Mouse (Mus musculus) heart, embryonic 11.5 days (tissue): ENCODE measurements around the gene Cactin. TPM values are rescaled to one million over a fixed set of nuclear protein-coding genes. Genes with fewer than 3 reads are reported as not detected.
A peak's percentile ranks its signal among the peaks of the same experiment; 100 is the strongest.

Source experiments
- ATAC-seq: fragments of 200-750 bp; cut with Nextera tagmentation; replicated peaks from 2 replicates; pipeline ENCODE4 v1.8.0; 2017; ENCODE audit warnings: moderate library complexity; ENCODE audit not compliant: insufficient number of reproducible peaks, low FRiP score, low TSS enrichment
- H3K27ac ChIP-seq: fragments of 300-500 bp; sonication (generic); 2 replicates; pipeline ENCODE4 v1.5.1; 2014; ENCODE audit warnings: mild to moderate bottlenecking, low read depth, low read length
- H3K27me3 ChIP-seq: fragments of 300-500 bp; sonication (generic); 2 replicates; pipeline ENCODE4 v1.6.1; 2014; ENCODE audit warnings: mild to moderate bottlenecking, low read length, mixed read lengths; ENCODE audit not compliant: control insufficient read depth, insufficient read depth
- H3K36me3 ChIP-seq: fragments of 300-500 bp; sonication (generic); 2 replicates; pipeline ENCODE4 v1.6.1; 2014; ENCODE audit warnings: mild to moderate bottlenecking, low read length, moderate library complexity, mixed read lengths; ENCODE audit not compliant: control insufficient read depth, insufficient read depth
- H3K4me1 ChIP-seq: fragments of 300-500 bp; sonication (generic); 2 replicates; pipeline ENCODE4 v1.6.1; 2014; ENCODE audit warnings: low read length; ENCODE audit not compliant: control insufficient read depth, insufficient read depth
- H3K4me2 ChIP-seq: fragments of 300-500 bp; sonication (generic); 2 replicates; pipeline ENCODE4 v1.6.1; 2014; ENCODE audit warnings: mild to moderate bottlenecking, moderate library complexity
- H3K4me3 ChIP-seq: fragments of 300-500 bp; sonication (generic); 2 replicates; pipeline ENCODE4 v1.5.1; 2014; ENCODE audit warnings: low read depth, low read length
- H3K9ac ChIP-seq: fragments of 300-500 bp; sonication (generic); 2 replicates; pipeline ENCODE4 v1.6.1; 2014; ENCODE audit warnings: mild to moderate bottlenecking, low read depth, low read length, moderate library complexity
- H3K9me3 ChIP-seq: fragments of 300-500 bp; sonication (generic); replicated peaks from 2 replicates; pipeline ENCODE4 v1.6.1; 2016; ENCODE audit warnings: low read length; ENCODE audit not compliant: control insufficient read depth
- WGBS: fragments of 180-500 bp; shearing (Covaris S2); extraction: QIAGEN DNeasy Blood & Tissue Kit; methylation state at CpG from one replicate; pipeline ENCODE4 v1.1.7; 2014; ENCODE audit not compliant: insufficient replicate concordance; 5-methylcytosine and 5-hydroxymethylcytosine counted together
- polyA plus RNA-seq: library from polyadenylated mRNA; unstranded; fragments of >200 nt; fragmentation: Nextera tagmentation; extraction: Ambion mirVana; gene quantifications from 2 replicates; pipeline ENCODE4 v1.2.1, GENCODE M21; 2014

Cactin gene
- polyA plus RNA-seq, 1 experiment from 2014 or later = 20.2 TPM

DNA sequence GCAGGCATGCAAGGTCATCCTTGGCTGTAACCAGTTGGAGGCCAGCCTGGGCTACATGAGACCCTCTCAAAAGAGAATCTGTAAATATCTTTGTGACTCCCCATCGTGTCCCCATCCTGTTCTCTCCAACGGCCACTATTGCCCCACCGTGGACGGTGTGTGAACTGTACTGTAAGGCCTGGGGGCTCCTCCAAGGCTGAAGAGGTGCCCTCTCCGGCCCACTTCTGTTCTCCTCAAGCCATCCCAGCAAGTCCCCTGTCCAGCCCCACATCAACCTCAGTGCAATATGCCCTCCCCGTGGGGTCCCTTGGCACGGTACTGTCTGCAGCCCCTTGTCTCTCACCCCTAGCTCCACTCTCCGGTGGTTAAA, 1.6 kb upstream of the Cactin start:
- WGBS = 43% methylated on average over 8 of the region's 8 CpGs
- Histone ChIP-seq H3K27ac (peak overlapping the region; percentile 85; the same call in 1 of the 2 replicates), H3K4me1 (peaks cover 37% of the 10 kb centered on the region), H3K4me3 (peak overlapping the region; percentile 96), H3K4me2 (peak overlapping the region; percentile 87), H3K9ac (peak overlapping the region; percentile 72; the same call in 1 of the 2 replicates), H3K9me3 (no peaks in the 10 kb centered on the region), H3K27me3 (no peaks in the 10 kb centered on the region), H3K36me3 (peaks cover 25% of the 10 kb centered on the region)
- ATAC-seq = no peak

DNA sequence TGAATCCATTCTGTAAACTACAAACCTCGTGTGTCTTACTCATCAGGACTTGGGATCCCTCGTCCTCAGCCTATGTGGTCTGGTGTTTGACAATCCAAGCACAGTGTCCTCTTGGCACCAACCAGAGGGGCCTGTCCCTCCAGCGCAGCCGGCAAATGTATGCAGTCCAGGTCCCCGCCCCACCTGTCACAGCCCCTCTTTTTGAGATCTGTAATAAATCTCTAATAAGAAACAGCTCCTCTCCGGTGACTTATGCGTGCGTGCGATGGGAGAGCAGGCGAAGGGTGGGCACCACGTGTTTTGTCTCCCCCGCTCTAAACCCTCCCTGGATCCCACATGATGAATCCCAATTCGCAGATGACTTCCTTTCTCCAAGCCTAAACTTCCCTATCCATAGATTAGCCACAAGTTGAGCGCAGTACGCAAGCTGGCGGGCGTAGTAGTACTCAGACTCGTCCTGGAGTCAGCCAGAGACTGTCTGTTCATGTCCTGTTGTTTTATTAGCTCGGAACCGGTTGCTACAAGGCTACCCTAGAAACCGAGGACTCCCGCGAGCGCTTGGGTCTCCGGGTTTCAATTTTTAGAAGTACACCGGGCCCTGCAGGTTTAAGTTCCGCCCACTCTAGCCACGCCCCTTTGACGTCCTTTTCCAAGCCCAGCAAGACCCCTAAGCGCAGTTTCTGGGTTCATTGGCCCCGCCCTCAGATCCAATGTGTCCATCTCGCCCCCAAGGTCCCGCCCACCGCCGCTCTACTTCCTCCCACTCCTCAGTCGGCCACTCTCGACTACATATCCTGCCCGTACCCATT, 958 bp upstream of the Cactin start:
- peak overlapping the region; percentile 72 for H3K9ac ChIP-seq
- ATAC-seq = no peak
- no peaks in the 10 kb centered on the region for H3K27me3 ChIP-seq
- H3K4me3 ChIP-seq = peak overlapping the region; percentile 96
- peaks cover 31% of the 10 kb centered on the region for H3K36me3 ChIP-seq
- peaks cover 37% of the 10 kb centered on the region for H3K4me1 ChIP-seq
- H3K4me2 ChIP-seq = peak overlapping the region; percentile 87
- H3K27ac ChIP-seq = peak overlapping the region; percentile 85
- WGBS = 2% methylated on average over 38 of the region's 38 CpGs
- no peaks in the 10 kb centered on the region for H3K9me3 ChIP-seq

DNA sequence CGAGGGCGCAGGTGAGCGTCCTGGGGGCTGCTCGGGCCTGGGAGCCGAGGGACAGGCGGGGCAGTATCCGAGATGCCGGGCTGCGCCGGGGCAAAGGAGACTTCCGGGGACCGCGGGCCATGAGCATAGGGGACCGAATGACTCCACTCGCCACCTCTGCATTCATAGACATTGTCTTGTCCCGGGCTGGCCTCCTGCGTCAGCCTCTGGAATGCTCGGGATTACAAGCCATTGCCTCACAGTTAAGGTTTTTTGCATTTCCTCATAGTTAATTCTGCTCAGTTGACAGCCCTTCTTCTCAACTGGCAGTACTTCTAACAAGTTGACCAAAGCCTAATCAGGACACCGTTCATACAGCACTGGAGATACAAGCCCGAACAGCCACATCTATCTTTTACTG, 533 bp downstream of the Cactin start:
- H3K27me3 ChIP-seq = no peaks in the 10 kb centered on the region
- H3K4me3 ChIP-seq = peak overlapping the region; percentile 96
- H3K36me3 ChIP-seq = peaks cover 41% of the 10 kb centered on the region
- H3K27ac ChIP-seq = peak overlapping the region; percentile 85
- peaks cover 35% of the 10 kb centered on the region for H3K4me1 ChIP-seq
- ATAC-seq = no peak
- 1% methylated on average over 20 of the region's 20 CpGs for WGBS
- H3K4me2 ChIP-seq = peak overlapping the region; percentile 87
- peak overlapping the region; percentile 88 for H3K9ac ChIP-seq
- no peaks in the 10 kb centered on the region for H3K9me3 ChIP-seq

DNA sequence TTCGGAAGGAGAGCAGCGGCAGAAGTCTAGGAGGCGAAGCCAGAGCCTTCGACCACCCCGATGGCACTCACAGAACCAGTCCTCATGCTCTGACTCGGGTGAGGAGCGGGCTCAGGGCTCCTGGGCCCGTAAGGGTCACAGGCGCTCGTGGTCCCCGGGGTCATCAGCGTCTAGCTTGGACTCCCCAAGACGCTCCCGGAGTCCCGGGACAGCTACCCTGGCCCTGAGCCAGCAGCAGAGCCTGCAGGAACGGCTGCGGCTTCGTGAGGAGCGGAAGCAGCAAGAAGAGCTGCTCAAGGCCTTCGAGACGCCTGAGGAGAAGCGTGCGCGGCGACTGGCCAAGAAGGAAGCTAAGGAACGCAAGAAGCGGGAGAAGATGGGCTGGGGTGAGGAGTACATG, 1.5 kb downstream of the Cactin start:
- Histone ChIP-seq H3K36me3 (peaks cover 46% of the 10 kb centered on the region), H3K4me1 (peaks cover 37% of the 10 kb centered on the region), H3K27ac (no peak overlapping the region), H3K4me3 (peak overlapping the region; percentile 96; the same call in 1 of the 2 replicates), H3K4me2 (peak overlapping the region; percentile 87; the same call in 1 of the 2 replicates), H3K9me3 (no peaks in the 10 kb centered on the region), H3K27me3 (no peaks in the 10 kb centered on the region), H3K9ac (peak overlapping the region; percentile 34; the same call in 1 of the 2 replicates)
- 91% methylated on average over 27 of the region's 27 CpGs for WGBS
- ATAC-seq = no peak

DNA sequence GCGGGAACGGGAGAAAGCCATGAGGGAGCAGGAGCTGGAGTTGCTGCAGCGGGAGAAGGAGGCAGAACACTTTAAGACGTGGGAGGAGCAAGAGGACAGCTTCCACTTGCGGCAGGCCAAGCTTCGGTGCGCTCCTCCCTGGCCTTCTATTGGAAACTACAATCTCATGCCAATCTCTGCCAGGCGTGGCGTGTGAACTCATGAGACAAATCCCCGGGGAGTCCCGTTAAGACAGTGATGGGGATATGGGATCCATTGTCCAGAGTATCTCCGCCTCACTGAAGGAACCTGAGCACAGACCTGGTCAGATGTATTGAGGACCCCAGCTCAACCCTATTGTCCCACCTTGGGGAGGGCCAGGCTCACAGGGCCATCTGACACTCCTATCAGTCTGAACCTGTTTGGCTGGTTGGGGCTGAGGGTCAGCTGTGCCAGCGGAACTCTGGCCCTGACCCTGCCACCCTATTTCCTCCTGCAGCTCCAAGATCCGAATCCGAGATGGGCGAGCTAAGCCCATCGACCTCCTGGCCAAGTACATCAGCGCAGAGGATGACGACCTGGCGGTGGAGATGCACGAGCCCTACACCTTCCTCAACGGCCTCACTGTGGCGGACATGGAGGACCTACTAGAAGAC, 2.4 kb downstream of the Cactin start:
- no peak for ATAC-seq
- Histone ChIP-seq H3K4me2 (no peak overlapping the region), H3K4me3 (no peak overlapping the region), H3K4me1 (peaks cover 41% of the 10 kb centered on the region), H3K9ac (no peak overlapping the region), H3K27ac (no peak overlapping the region), H3K27me3 (no peaks in the 10 kb centered on the region), H3K9me3 (no peaks in the 10 kb centered on the region), H3K36me3 (peaks cover 46% of the 10 kb centered on the region)
- 90% methylated on average over 23 of the region's 23 CpGs for WGBS

DNA sequence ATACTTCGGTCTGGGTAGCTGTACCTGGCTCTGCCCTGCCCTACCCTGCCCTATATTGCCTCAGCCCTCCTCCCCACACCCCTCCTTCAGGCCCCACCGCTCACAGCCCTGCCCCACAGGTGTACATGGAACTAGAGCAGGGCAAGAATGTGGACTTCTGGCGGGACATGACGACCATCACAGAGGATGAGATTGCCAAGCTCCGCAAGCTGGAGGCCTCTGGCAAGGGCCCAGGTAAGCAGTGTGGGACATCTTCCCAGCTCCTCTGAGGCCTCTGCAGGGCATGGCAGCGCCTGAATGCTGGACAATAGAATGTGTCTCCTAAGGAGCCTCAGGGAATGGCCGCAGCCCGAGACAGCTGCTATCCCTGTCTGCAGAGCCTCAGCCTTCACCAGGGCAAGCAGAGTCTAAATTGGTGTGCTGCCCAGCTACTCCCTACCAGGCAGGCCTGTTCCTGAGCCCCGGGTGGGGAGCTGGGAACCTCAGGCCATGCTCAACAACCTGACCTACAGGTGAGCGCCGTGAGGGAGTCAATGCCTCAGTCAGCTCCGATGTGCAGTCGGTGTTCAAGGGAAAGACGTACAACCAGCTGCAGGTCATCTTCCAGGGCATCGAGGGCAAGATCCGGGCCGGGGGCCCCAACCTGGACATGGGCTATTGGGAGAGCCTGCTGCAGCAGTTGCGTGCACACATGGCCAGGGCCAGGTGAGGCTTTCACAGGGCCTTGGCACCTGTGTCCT, 3.1 kb downstream of the Cactin start:
- H3K9me3 ChIP-seq = no peaks in the 10 kb centered on the region
- no peaks in the 10 kb centered on the region for H3K27me3 ChIP-seq
- ATAC-seq = no peak
- no peak overlapping the region for H3K9ac ChIP-seq
- peaks cover 46% of the 10 kb centered on the region for H3K36me3 ChIP-seq
- no peak overlapping the region for H3K4me3 ChIP-seq
- no peak overlapping the region for H3K27ac ChIP-seq
- WGBS = 94% methylated on average over 18 of the region's 18 CpGs
- no peak overlapping the region for H3K4me2 ChIP-seq
- peaks cover 43% of the 10 kb centered on the region for H3K4me1 ChIP-seq

DNA sequence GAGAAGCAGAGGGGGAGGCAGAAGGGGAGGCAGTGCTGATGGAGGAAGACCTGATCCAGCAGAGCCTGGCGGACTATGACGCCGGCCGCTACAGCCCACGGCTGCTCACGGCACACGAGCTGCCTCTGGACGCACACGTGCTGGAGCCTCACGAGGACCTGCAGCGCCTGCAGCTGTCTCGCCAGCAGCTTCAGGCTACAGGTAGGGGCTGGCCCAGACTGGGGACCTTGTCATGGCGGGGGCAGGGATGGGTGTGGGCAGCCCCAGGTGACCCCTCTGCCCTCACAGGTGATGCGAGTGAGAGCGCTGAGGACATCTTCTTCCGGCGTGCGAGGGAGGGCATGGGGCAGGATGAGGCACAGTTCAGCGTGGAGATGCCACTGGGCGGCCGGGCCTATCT, 4.3 kb downstream of the Cactin start:
- Histone ChIP-seq H3K4me1 (peaks cover 47% of the 10 kb centered on the region), H3K27ac (no peak overlapping the region), H3K4me2 (no peak overlapping the region), H3K9me3 (no peaks in the 10 kb centered on the region), H3K9ac (no peak overlapping the region), H3K4me3 (no peak overlapping the region), H3K36me3 (peaks cover 46% of the 10 kb centered on the region), H3K27me3 (no peaks in the 10 kb centered on the region)
- 94% methylated on average over 21 of the region's 21 CpGs for WGBS
- ATAC-seq = no peak

DNA sequence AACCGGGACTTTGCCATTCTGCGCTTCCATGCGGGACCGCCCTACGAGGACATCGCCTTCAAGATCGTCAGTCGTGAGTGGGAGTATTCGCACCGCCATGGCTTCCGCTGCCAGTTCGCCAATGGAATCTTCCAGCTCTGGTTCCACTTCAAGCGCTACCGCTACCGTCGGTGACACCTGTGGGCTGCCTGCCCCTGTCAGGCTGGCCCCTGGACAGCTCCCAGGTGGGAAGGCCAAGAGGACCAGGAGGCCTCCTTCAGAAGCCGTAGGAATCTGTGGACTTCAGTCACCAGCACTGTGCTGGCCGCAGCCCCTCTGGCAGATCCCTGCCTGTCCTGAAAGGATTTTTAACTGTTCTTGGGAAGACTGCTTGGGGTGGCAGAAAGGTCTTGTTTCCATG, 4.9 kb downstream of the Cactin start:
- H3K27ac ChIP-seq = no peak overlapping the region
- WGBS = 91% methylated on average over 18 of the region's 18 CpGs
- peaks cover 52% of the 10 kb centered on the region for H3K4me1 ChIP-seq
- no peaks in the 10 kb centered on the region for H3K27me3 ChIP-seq
- H3K4me3 ChIP-seq = no peak overlapping the region
- H3K4me2 ChIP-seq = no peak overlapping the region
- peaks cover 46% of the 10 kb centered on the region for H3K36me3 ChIP-seq
- no peaks in the 10 kb centered on the region for H3K9me3 ChIP-seq
- ATAC-seq = no peak
- H3K9ac ChIP-seq = no peak overlapping the region
